Mouse (Mus musculus): Measurements from ENCODE around the gene Vti1a.

DNA sequence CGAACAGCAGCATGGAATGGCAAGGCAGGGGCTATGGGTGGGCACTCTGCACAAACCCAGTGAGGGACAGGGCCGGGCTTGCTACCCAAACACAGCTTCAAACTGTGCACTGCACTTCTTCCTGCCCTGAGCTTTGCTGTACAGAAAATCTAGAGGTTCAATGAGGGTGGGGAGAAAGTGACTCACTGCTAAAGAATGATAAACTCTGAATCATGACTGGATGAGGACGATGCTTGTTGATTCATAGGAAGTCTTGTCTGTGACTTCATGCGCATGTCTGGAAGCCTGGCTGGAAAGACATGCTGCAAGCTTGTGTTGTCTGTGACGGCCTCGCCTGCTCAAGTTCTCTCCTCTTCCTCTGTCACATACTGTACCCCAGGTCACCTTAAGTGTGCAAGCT, 226.4 kb downstream of the Vti1a start:
- TF ChIP-seq CTCF (IDR thresholded peaks at IDR 0.05; ENCODE audit: low read depth) (no peak), EP300 (IDR thresholded peaks at IDR 0.05; ENCODE audit: low read depth) (no peak)
